Mouse (Mus musculus) hindbrain, embryonic 11.5 days (tissue): ENCODE results near the gene Pamr1. TPM values are rescaled to one million over a fixed set of nuclear protein-coding genes. Genes with fewer than 3 reads are reported as not detected.

ENCODE experiments used
- ATAC-seq: fragments of 200-750 bp; cut with Nextera tagmentation; 2 replicates; pipeline ENCODE4 v1.8.0; 2017; ENCODE audit warnings: mild to moderate bottlenecking, moderate TSS enrichment, moderate library complexity; ENCODE audit not compliant: low FRiP score
- DNase-seq: peaks from one replicate; pipeline ENCODE4 v3.0.0-alpha.2; 2015; ENCODE audit warnings: low spot score
- H3K27ac ChIP-seq: fragments of 300-500 bp; sonication (generic); 2 replicates; pipeline ENCODE4 v1.5.1; 2014; ENCODE audit warnings: mild to moderate bottlenecking, low read depth, low read length
- H3K27me3 ChIP-seq: fragments of 300-500 bp; sonication (generic); 2 replicates; pipeline ENCODE4 v1.6.1; 2014; ENCODE audit warnings: mild to moderate bottlenecking, low read length, moderate library complexity, mixed read lengths; ENCODE audit not compliant: control insufficient read depth, insufficient read depth
- H3K36me3 ChIP-seq: fragments of 300-500 bp; sonication (generic); 2 replicates; pipeline ENCODE4 v1.6.1; 2014; ENCODE audit warnings: mild to moderate bottlenecking, low read length, moderate library complexity, mixed read lengths; ENCODE audit not compliant: control insufficient read depth, insufficient read depth
- H3K4me1 ChIP-seq: fragments of 300-500 bp; sonication (generic); replicated peaks from 2 replicates; pipeline ENCODE4 v1.6.1; 2014; ENCODE audit warnings: low read length, mixed read lengths; ENCODE audit not compliant: control insufficient read depth, insufficient read depth
- H3K4me2 ChIP-seq: fragments of 300-500 bp; sonication (generic); replicated peaks from 2 replicates; pipeline ENCODE4 v1.6.1; 2014; ENCODE audit warnings: mild to moderate bottlenecking, low read depth, low read length
- H3K4me3 ChIP-seq: fragments of 300-500 bp; sonication (generic); 2 replicates; pipeline ENCODE4 v1.5.1; 2014; ENCODE audit warnings: low read depth, low read length
- H3K9ac ChIP-seq: fragments of 300-500 bp; sonication (generic); 2 replicates; pipeline ENCODE4 v1.6.1; 2014; ENCODE audit warnings: low read depth, low read length
- H3K9me3 ChIP-seq: fragments of 300-500 bp; sonication (generic); 2 replicates; pipeline ENCODE4 v1.6.1; 2016; ENCODE audit warnings: low read length; ENCODE audit not compliant: control insufficient read depth
- WGBS: fragments of 180-500 bp; shearing (Covaris S2); extraction: QIAGEN DNeasy Blood & Tissue Kit; methylation state at CpG from one replicate; pipeline ENCODE4 v1.1.7; 2014; 5-methylcytosine and 5-hydroxymethylcytosine counted together
- polyA plus RNA-seq: library from polyadenylated mRNA; unstranded; fragments of >200 nt; fragmentation: Nextera tagmentation; extraction: Ambion mirVana; gene quantifications from 2 replicates; pipeline ENCODE4 v1.2.1, GENCODE M21; 2014

Gene Pamr1
- polyA plus RNA-seq, 1 experiment from 2014 or later = 1.8 TPM

- H3K36me3 ChIP-seq = no peaks in the 10 kb centered on the region
- no peaks in the 10 kb centered on the region for H3K4me1 ChIP-seq
- no peak for DNase-seq
- no peaks in the 10 kb centered on the region for H3K27me3 ChIP-seq
- H3K9ac ChIP-seq = no peak overlapping the region
- no peak overlapping the region for H3K4me3 ChIP-seq
- no peaks in the 10 kb centered on the region for H3K9me3 ChIP-seq
- H3K27ac ChIP-seq = no peak overlapping the region
- no peak overlapping the region for H3K4me2 ChIP-seq
- 87% methylated on average over 6 of the region's 6 CpGs for WGBS
- ATAC-seq = no peak
These were observed 127.6 kb downstream of the Pamr1 start for GRCm38 (mm10) chr2:102677400-102677799.

GRCm38 (mm10) chr2:102681351-102681750 is 131.5 kb downstream of the Pamr1 start:
- Histone ChIP-seq H3K9me3 (no peaks in the 10 kb centered on the region), H3K4me2 (no peak overlapping the region), H3K27ac (no peak overlapping the region), H3K4me1 (no peaks in the 10 kb centered on the region; the same call in 1 of the 2 replicates), H3K36me3 (no peaks in the 10 kb centered on the region), H3K9ac (no peak overlapping the region), H3K27me3 (no peaks in the 10 kb centered on the region), H3K4me3 (no peak overlapping the region)
- DNase-seq (no peak), ATAC-seq (no peak)
- 80% methylated on average over 7 of the region's 7 CpGs for WGBS

DNA sequence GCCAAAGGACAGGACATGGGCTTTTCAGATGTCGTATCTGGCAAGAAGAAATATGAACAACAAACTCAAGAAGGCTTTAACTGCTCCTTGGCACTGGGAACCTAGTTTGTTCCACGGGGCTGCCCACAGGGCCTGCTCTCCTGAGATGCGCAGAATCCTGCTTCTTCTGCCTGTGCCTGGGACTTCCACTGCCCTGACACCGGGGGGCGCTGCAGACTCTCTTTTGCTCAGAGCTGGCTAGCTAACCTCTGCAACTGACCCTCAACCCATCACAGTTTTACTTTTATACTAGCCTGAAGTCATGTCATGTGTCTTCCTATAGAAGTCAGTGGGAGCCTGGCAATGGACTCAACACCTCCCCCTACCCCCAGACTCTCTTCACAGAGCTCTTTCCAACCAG is 132.4 kb downstream of the Pamr1 start:
- Histone ChIP-seq H3K27me3 (no peaks in the 10 kb centered on the region), H3K4me1 (no peaks in the 10 kb centered on the region; the same call in 1 of the 2 replicates), H3K4me3 (no peak overlapping the region), H3K27ac (no peak overlapping the region), H3K4me2 (no peak overlapping the region), H3K9me3 (no peaks in the 10 kb centered on the region), H3K9ac (no peak overlapping the region), H3K36me3 (no peaks in the 10 kb centered on the region)
- no peak for DNase-seq
- 42% methylated on average over 5 of the region's 5 CpGs for WGBS
- no peak for ATAC-seq

- Histone ChIP-seq H3K4me2 (no peak overlapping the region), H3K9ac (no peak overlapping the region), H3K27me3 (no peaks in the 10 kb centered on the region), H3K36me3 (no peaks in the 10 kb centered on the region), H3K4me1 (no peaks in the 10 kb centered on the region; the same call in 1 of the 2 replicates), H3K27ac (no peak overlapping the region), H3K9me3 (no peaks in the 10 kb centered on the region), H3K4me3 (no peak overlapping the region)
- DNase-seq = peak; percentile 59
- peak; percentile 52 for ATAC-seq
- WGBS = 85% methylated on average over 7 of the region's 7 CpGs
These were observed 135.7 kb downstream of the Pamr1 start for GRCm38 (mm10) chr2:102685371-102686107.

GRCm38 (mm10) chr2:102686108-102686450 is 136.3 kb downstream of the Pamr1 start:
- H3K27ac ChIP-seq = no peak overlapping the region

More at GRCm38 (mm10) chr2:102686108-102686450, 136.3 kb downstream of the Pamr1 start:
- no peaks in the 10 kb centered on the region for H3K9me3 ChIP-seq
- ATAC-seq (peak; percentile 76), DNase-seq (no peak)
- H3K4me1 ChIP-seq = no peaks in the 10 kb centered on the region; the same call in 1 of the 2 replicates
- H3K36me3 ChIP-seq = no peaks in the 10 kb centered on the region
- WGBS = 63% methylated on average over 9 of the region's 9 CpGs
- no peak overlapping the region for H3K9ac ChIP-seq
- H3K4me3 ChIP-seq = no peak overlapping the region
- no peak overlapping the region for H3K4me2 ChIP-seq
- H3K27me3 ChIP-seq = no peaks in the 10 kb centered on the region

Other genes with a start within 250 kb of the Pamr1 start
- gene Trim44, start 142.2 kb upstream of the Pamr1 start, polyA plus RNA-seq = 44.3 and 44.6 TPM in 2 replicates
- 17.2 and 21.9 TPM in 2 replicates for gene Fjx1, start 97.5 kb upstream of the Pamr1 start, polyA plus RNA-seq
- gene Slc1a2, start 108.6 kb downstream of the Pamr1 start, polyA plus RNA-seq = 16.6 and 19.8 TPM in 2 replicates